Mouse (Mus musculus) embryonic facial prominence, embryonic 10.5 days (tissue): Measurements from ENCODE around the gene Max. TPM values are rescaled to one million over a fixed set of nuclear protein-coding genes. Genes with fewer than 3 reads are reported as not detected.

Experiments used
- DNase-seq: peaks from one replicate; pipeline ENCODE4 v3.0.0-alpha.2; 2017; ENCODE audit warnings: low spot score
- H3K27ac ChIP-seq: fragments of 300-500 bp; sonication (generic); replicated peaks from 2 replicates; pipeline ENCODE4 v1.5.1; 2016; ENCODE audit warnings: mild to moderate bottlenecking
- H3K27me3 ChIP-seq: fragments of 300-500 bp; sonication (generic); replicated peaks from 2 replicates; pipeline ENCODE4 v1.6.1; 2016; ENCODE audit warnings: low read depth, mild to moderate bottlenecking; ENCODE audit not compliant: poor library complexity, severe bottlenecking
- H3K36me3 ChIP-seq: fragments of 300-500 bp; sonication (generic); replicated peaks from 2 replicates; pipeline ENCODE4 v1.6.1; 2016; ENCODE audit warnings: mild to moderate bottlenecking, moderate library complexity
- H3K4me1 ChIP-seq: fragments of 300-500 bp; sonication (generic); 2 replicates; pipeline ENCODE4 v1.6.1; 2016
- H3K4me3 ChIP-seq: fragments of 300-500 bp; sonication (generic); 2 replicates; pipeline ENCODE4 v1.5.1; 2016; ENCODE audit warnings: mild to moderate bottlenecking, moderate library complexity
- H3K9me3 ChIP-seq: fragments of 300-500 bp; sonication (generic); 2 replicates; pipeline ENCODE4 v1.6.1; 2016; ENCODE audit warnings: mild to moderate bottlenecking
- WGBS: fragments of 180-500 bp; shearing (Covaris S2); methylation state at CpG from one replicate; pipeline ENCODE4 v1.1.7; 2016; 5-methylcytosine and 5-hydroxymethylcytosine counted together
- polyA plus RNA-seq: library from polyadenylated mRNA; unstranded; fragments of >200 nt; fragmentation: Nextera tagmentation; extraction: Ambion mirVana; gene quantifications from 2 replicates; pipeline ENCODE4 v1.2.1, GENCODE M21; 2016

The Max gene
- polyA plus RNA-seq, result 9.8 and 13.1 TPM in 2 replicates

DNA sequence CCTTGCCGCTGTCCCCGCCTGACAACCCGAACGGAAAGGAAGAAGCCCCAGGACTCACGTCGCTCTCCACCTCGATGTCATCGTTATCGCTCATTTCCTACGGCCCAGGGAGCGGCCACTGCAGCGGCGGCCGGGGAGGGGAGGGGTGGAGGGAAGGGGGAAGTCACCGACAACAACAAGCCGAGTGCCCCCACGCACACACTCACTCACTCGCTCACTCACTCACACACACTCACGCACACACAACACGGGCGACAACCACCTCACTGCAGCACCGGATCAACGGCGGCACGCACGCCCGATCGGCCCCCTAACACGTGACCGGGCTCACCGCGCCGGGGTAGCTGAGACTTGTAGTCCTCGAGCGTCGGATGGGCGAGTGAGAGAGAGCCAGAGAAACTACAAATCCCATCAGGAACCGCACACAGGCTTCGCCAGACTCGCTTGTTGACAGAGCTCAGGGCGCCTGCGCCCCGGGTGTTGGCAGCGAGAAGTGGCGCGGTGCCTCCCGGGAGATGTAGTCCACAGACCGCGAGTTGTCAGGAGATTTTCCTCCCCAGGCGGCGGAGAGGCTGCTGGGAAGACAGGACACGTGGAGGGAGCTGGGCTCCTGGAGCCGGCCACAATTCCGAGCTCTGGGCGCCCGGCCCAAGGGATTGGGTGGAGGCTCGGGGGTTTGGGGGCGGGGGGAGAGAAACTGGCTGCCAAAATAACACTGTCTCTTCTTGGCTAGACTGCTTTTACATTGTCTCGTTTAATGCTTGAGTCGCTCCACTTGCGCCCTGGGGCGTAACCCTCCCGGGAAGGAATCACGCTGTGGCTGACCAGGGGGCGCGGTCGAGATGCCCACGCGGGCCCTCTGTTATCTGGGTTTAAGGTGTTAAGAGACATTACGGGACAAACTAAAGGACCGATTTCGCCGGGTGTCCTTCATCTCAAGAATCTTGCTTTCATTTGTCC, at the start of gene Max:
TSS of gene Max (minus strand) at position 270 of the 960 bp plus-strand sequence.
- WGBS, result under 1% methylated on average over 73 of the region's 73 CpGs
- peak within 1 kb of the TSS; percentile 96 for H3K4me3 ChIP-seq
- H3K36me3 ChIP-seq, result peaks cover 29% of the 10 kb centered on the region
- DNase-seq, result peak; percentile 99
- peaks cover 29% of the 10 kb centered on the region for H3K4me1 ChIP-seq
- H3K27me3 ChIP-seq, result no peaks in the 10 kb centered on the region
- H3K9me3 ChIP-seq, result no peaks in the 10 kb centered on the region
- peak within 1 kb of the TSS; percentile 87 for H3K27ac ChIP-seq

- 54% methylated on average over 6 of the region's 6 CpGs for WGBS
- Histone ChIP-seq H3K4me1 (peaks cover 4% of the 10 kb centered on the region; the same call in 1 of the 2 replicates), H3K4me3 (no peak overlapping the region), H3K27ac (no peak overlapping the region), H3K36me3 (no peaks in the 10 kb centered on the region), H3K27me3 (peaks cover 20% of the 10 kb centered on the region), H3K9me3 (no peaks in the 10 kb centered on the region)
- DNase-seq, result no peak
Observed at GRCm38 (mm10) chr12:77011092-77011720, 49.2 kb upstream of the Max start.

DNA sequence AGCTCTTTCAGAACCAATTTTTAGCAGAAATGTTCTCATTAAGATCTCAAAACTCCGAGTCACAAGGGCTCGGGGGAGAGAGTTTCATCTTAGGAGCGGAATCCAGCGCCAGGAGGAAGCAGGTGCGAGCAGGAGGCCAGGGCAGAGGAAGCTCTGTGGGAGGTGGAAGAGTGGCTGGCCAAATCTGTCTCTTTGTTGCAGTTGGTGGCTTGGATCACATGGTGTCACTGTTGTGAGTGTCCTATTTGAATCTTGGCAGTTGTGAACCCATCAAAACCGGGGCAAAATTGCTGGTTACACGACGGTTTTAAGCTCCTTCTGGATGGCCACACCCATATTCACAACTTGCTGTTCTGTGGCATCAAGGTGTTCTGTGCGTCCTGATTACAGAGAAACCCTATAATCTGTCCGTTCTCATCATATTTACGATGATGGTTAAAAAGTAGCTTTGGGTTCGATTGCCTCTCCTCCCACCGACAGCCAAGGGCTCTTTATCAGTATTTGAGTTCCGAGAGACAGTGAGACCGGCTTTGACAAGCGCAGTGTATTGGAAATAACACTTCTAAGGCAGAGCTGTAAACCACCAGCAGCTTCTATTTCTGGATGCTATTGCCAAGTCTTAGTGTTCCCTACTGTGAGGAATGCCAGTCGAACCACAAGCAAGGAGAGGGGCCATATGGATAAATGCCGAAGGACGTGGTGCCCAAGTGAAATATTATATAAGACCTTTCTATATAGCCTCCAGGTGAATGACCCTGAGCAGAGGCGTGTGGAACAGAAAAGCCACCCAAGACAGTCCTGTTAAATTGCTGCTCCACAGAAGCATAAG, 47.4 kb upstream of the Max start:
- no peak for DNase-seq
- WGBS, result 69% methylated on average over 20 of the region's 20 CpGs
- Histone ChIP-seq H3K27ac (no peak overlapping the region), H3K36me3 (no peaks in the 10 kb centered on the region), H3K4me1 (peaks cover 13% of the 10 kb centered on the region; the same call in 1 of the 2 replicates), H3K27me3 (peaks cover 20% of the 10 kb centered on the region), H3K9me3 (no peaks in the 10 kb centered on the region), H3K4me3 (no peak overlapping the region)

DNA sequence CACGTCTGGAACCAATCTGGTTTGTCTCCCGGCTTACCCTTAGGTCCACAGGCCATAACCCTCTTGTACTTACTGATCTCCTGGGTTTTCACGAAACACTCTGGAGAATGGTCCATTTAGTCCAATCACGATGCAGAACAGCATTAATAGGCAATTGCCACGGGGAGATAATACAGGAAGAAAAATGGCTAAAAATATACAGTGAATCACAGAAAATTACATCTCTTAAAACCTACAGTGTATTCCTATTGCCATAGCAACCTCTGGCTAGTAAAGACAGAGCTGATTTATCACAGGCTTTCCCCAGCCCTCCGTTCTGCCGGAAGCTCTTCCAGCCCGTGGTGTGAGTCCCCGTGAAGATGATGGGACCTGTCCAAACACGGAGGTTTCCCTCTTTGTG, 42.9 kb upstream of the Max start:
- WGBS, result 54% methylated on average over 10 of the region's 10 CpGs

DNA sequence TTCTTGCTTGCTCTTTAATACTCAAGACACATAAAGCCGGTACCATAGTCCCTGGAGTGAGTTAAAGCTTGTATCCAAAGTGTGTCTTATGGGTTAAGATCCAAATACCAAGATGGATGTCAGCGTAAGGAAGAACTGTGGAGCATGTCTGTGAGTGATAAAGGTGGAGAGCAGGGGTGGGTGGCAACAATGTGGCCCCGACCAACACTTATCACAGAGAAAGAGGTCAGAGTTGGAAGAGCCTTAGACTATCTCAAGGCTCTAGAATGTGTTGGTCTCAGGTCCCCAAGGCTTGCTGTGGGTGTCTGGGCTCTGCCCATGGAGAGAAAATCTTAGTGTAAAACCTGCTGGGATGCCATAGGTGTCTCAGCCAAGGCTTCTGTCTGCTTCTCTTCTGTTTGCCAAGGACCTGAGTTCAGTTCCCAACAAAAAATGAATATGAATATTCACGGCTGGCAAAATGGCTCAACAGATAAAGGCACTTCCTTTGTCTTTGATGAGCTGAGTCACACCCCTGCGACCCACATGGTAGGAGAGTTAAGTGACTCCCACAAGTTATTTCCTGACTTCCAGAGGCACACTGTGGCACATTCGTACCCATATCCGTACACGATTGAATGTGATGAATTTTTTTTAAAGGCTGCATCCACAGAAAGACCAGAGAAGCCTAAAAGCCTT, 40.7 kb upstream of the Max start:
- Histone ChIP-seq H3K4me3 (no peak overlapping the region), H3K9me3 (no peaks in the 10 kb centered on the region), H3K27me3 (peaks cover 35% of the 10 kb centered on the region), H3K36me3 (no peaks in the 10 kb centered on the region), H3K27ac (no peak overlapping the region), H3K4me1 (peaks cover 24% of the 10 kb centered on the region)
- WGBS, result 86% methylated on average over 8 of the region's 8 CpGs
- DNase-seq, result no peak

More for the DNA sequence above, 42.9 kb upstream of the Max start:
- H3K27me3 ChIP-seq, result peaks cover 47% of the 10 kb centered on the region
- no peak overlapping the region for H3K4me3 ChIP-seq
- DNase-seq, result peak; percentile 23
- H3K4me1 ChIP-seq, result peaks cover 25% of the 10 kb centered on the region
- no peak overlapping the region for H3K27ac ChIP-seq
- H3K9me3 ChIP-seq, result no peaks in the 10 kb centered on the region
- no peaks in the 10 kb centered on the region for H3K36me3 ChIP-seq

DNA sequence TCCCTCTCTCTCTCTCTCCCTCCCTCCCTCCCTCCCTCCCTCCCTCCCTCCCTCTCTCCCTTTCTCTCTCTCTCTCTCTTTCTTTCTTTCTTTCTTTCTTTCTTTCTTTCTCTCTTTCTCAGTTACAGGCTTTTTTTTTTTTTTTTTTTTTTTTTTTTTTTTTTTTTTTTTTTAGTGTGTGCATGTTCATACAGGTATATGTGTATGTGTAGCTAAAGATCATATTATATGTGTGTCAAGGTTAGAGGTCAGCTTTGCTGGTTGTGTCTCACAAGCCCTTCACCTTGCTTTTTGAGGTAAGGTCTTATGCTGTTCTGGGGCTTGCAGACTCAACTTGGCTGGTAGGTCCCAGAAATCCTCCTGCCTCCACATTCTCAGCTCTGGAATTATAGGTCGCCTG, 39.3 kb upstream of the Max start:
- no peak for DNase-seq
- peaks cover 26% of the 10 kb centered on the region for H3K4me1 ChIP-seq
- peaks cover 27% of the 10 kb centered on the region for H3K27me3 ChIP-seq
- no peak overlapping the region for H3K4me3 ChIP-seq
- H3K9me3 ChIP-seq, result no peaks in the 10 kb centered on the region
- H3K27ac ChIP-seq, result no peak overlapping the region
- H3K36me3 ChIP-seq, result no peaks in the 10 kb centered on the region
- 61% methylated on average over 1 of the region's 1 CpGs for WGBS

GRCm38 (mm10) chr12:77000705-77001284, 38.8 kb upstream of the Max start:
- peak; percentile 50 for DNase-seq
- Histone ChIP-seq H3K9me3 (no peaks in the 10 kb centered on the region), H3K36me3 (no peaks in the 10 kb centered on the region), H3K4me1 (peaks cover 26% of the 10 kb centered on the region), H3K27me3 (peaks cover 27% of the 10 kb centered on the region), H3K4me3 (no peak overlapping the region), H3K27ac (no peak overlapping the region)
- 7% methylated on average over 6 of the region's 6 CpGs for WGBS

GRCm38 (mm10) chr12:77000096-77000704, 38.2 kb upstream of the Max start:
- Histone ChIP-seq H3K27me3 (peaks cover 27% of the 10 kb centered on the region), H3K27ac (no peak overlapping the region), H3K36me3 (no peaks in the 10 kb centered on the region), H3K4me3 (no peak overlapping the region), H3K4me1 (peaks cover 24% of the 10 kb centered on the region), H3K9me3 (no peaks in the 10 kb centered on the region)
- 19% methylated on average over 4 of the region's 4 CpGs for WGBS
- DNase-seq, result peak; percentile 72

GRCm38 (mm10) chr12:76994766-76995165, 32.8 kb upstream of the Max start:
- Histone ChIP-seq H3K4me3 (no peak overlapping the region), H3K27me3 (no peaks in the 10 kb centered on the region), H3K9me3 (no peaks in the 10 kb centered on the region), H3K36me3 (no peaks in the 10 kb centered on the region), H3K27ac (no peak overlapping the region), H3K4me1 (0 out of 2 replicates have a peak, but pooled peaks cover 5% of the 10 kb centered on the region)
- no peak for DNase-seq
- WGBS, result 91% methylated on average over 5 of the region's 5 CpGs

- Histone ChIP-seq H3K27ac (no peak overlapping the region), H3K36me3 (no peaks in the 10 kb centered on the region), H3K4me3 (no peak overlapping the region), H3K27me3 (no peaks in the 10 kb centered on the region), H3K4me1 (0 out of 2 replicates have a peak, but pooled peaks cover 5% of the 10 kb centered on the region), H3K9me3 (no peaks in the 10 kb centered on the region)
- no peak for DNase-seq
- WGBS, result 92% methylated on average over 16 of the region's 16 CpGs
Observed at GRCm38 (mm10) chr12:76992891-76993529, 31.0 kb upstream of the Max start.
